In genomic region chr10:53725301-53725700, GRCm38 (mm10) we compare ENCODE assay signal across 35 mouse cellular contexts. TPM values are rescaled to one million over a fixed set of nuclear protein-coding genes. Genes with fewer than 3 reads are reported as not detected.
"Had no signal": no experiment of that assay in that cellular context is flagged by ENCODE, and none has a peak within 500 bp of the region (broad histone marks: within the 10 kb centered on the region; RNA-seq: fewer than 3 reads in every experiment).

No protein-coding gene starts in this region.

- H3K9me3 ChIP-seq: heart, embryonic 10.5 days; heart, embryonic 12.5 days; heart, embryonic 13.5 days; heart, embryonic 15.5 days; hindbrain, embryonic 10.5 days; hindbrain, embryonic 12.5 days; hindbrain, embryonic 13.5 days; hindbrain, embryonic 15.5 days; intestine, embryonic 15.5 days had no signal

- DNase-seq: heart, postnatal 10 days; heart, postnatal 14 days; heart, postnatal 36 days; heart, postnatal 4 days; kidney, adult 11 months; kidney, adult 18-20 months; kidney, adult 2 months; kidney, adult 8-10 months; kidney, adult 9 months; kidney, postnatal 10 days; kidney, postnatal 14 days; kidney, postnatal 25 days; kidney, postnatal 36 days; kidney, postnatal 4 days; layer of hippocampus, adult 9-11 months; layer of hippocampus, postnatal 36 days had no signal

- H3K9ac ChIP-seq: heart, embryonic 12.5 days; heart, embryonic 13.5 days; heart, embryonic 15.5 days; hindbrain, embryonic 12.5 days; hindbrain, embryonic 13.5 days; hindbrain, embryonic 14.5 days; hindbrain, embryonic 15.5 days; intestine, embryonic 15.5 days; kidney, embryonic 15.5 days had no signal

- H3K4me3 ChIP-seq: heart, embryonic 10.5 days; heart, embryonic 12.5 days; heart, embryonic 13.5 days; heart, embryonic 15.5 days; hindbrain, embryonic 10.5 days; hindbrain, embryonic 12.5 days; hindbrain, embryonic 13.5 days; hindbrain, embryonic 15.5 days; intestine, embryonic 15.5 days; kidney, embryonic 15.5 days; layer of hippocampus, adult 2 months had no signal

- ATAC-seq: hindbrain, embryonic 16.5 days; hindbrain, postnatal 0 days; inflammation-experienced regulatory T-cells, adult 6 months; intestine, embryonic 15.5 days; intestine, embryonic 16.5 days; intestine, postnatal 0 days had no signal

- H3K36me3 ChIP-seq: heart, embryonic 10.5 days; heart, embryonic 12.5 days; heart, embryonic 13.5 days; heart, embryonic 15.5 days; hindbrain, embryonic 10.5 days; hindbrain, embryonic 12.5 days; hindbrain, embryonic 13.5 days; hindbrain, embryonic 15.5 days; intestine, embryonic 15.5 days; kidney, embryonic 15.5 days had no signal

- H3K4me2 ChIP-seq: heart, embryonic 11.5 days; heart, embryonic 12.5 days; heart, embryonic 13.5 days; heart, embryonic 15.5 days; hindbrain, embryonic 12.5 days; hindbrain, embryonic 13.5 days; hindbrain, embryonic 14.5 days; hindbrain, embryonic 15.5 days; intestine, embryonic 15.5 days; kidney, embryonic 15.5 days had no signal

- H3K4me1 ChIP-seq: heart, embryonic 10.5 days; hindbrain, embryonic 10.5 days; hindbrain, embryonic 12.5 days; hindbrain, embryonic 15.5 days; intestine, embryonic 15.5 days; kidney, embryonic 15.5 days had no signal

- H3K27ac ChIP-seq: heart, embryonic 10.5 days; heart, embryonic 13.5 days; heart, embryonic 15.5 days; hindbrain, embryonic 10.5 days; hindbrain, embryonic 12.5 days; hindbrain, embryonic 13.5 days; hindbrain, embryonic 14.5 days; hindbrain, embryonic 15.5 days; hindbrain, postnatal 0 days; intestine, embryonic 15.5 days; kidney, embryonic 15.5 days; kidney, postnatal 0 days; layer of hippocampus, adult 2 months had no signal

- H3K27me3 ChIP-seq: heart, embryonic 12.5 days; heart, embryonic 13.5 days; heart, embryonic 15.5 days; hindbrain, embryonic 12.5 days; hindbrain, embryonic 13.5 days; hindbrain, embryonic 15.5 days; intestine, embryonic 15.5 days; kidney, embryonic 15.5 days had no signal

RNA-seq across cellular contexts. Expression of gene Fam184a, which starts 25.6 kb away (rescaled TPM):
- polyA plus RNA-seq: inflammation-experienced regulatory T-cells, adult 6 months had no signal
